Mouse (Mus musculus): ENCODE data around the gene C130050O18Rik.

The C130050O18Rik gene

GRCm38 (mm10) chr5:139403692-139404260, 1.3 kb upstream of the C130050O18Rik start:
- ChIA-PET CTCF (interaction anchor here in 2 of 4 experiments (0.6 to 1.5 kb wide), 7 partner anchors 9 to 84 kb away, joined by 3 to 4 read pairs (median 3); partner anchors contain the start of gene Gpr146 (in 1 of the 2)), POLR2A (interaction anchor here in 1 of 4 experiments (0.6 kb wide), 1 partner anchor 48 kb away, joined by 4 read pairs; no protein-coding TSS in a partner anchor)

- ChIA-PET POLR2A (interaction anchor here in 2 of 4 experiments (0.6 to 1.1 kb wide), 4 partner anchors 9 to 164 kb away, joined by 3 to 5 read pairs (median 3); no protein-coding TSS in a partner anchor), CTCF (interaction anchor here in 2 of 4 experiments (0.6 to 1.2 kb wide), 4 partner anchors 40 to 118 kb away, joined by 3 to 5 read pairs (median 4); no protein-coding TSS in a partner anchor)
Measured at GRCm38 (mm10) chr5:139405478-139405877, 398 bp downstream of the C130050O18Rik start.

- CTCF ChIA-PET, result interaction anchor here in 3 of 4 experiments (0.6 to 1.2 kb wide), 5 partner anchors 17 to 118 kb away, joined by 3 to 5 read pairs (median 4); no protein-coding TSS in a partner anchor
Measured at GRCm38 (mm10) chr5:139405953-139406352, 873 bp downstream of the C130050O18Rik start.

GRCm38 (mm10) chr5:139407121-139407885, 2.2 kb downstream of the C130050O18Rik start:
- POLR2A ChIA-PET, result interaction anchor here in 1 of 4 experiments (0.9 to 1.2 kb wide), 2 partner anchors 9 to 32 kb away, joined by 3 to 5 read pairs; no protein-coding TSS in a partner anchor
- CTCF ChIA-PET, result interaction anchor here (0.6 to 4.9 kb wide), 7 partner anchors 9 to 126 kb away, joined by 3 to 18 read pairs (median 4); no protein-coding TSS in a partner anchor

More at GRCm38 (mm10) chr5:139405953-139406352, 873 bp downstream of the C130050O18Rik start:
- POLR2A ChIA-PET, result interaction anchor here in 2 of 4 experiments (0.6 to 1.1 kb wide), 4 partner anchors 9 to 164 kb away, joined by 3 to 5 read pairs (median 3); no protein-coding TSS in a partner anchor

GRCm38 (mm10) chr5:139408511-139408910, 3.4 kb downstream of the C130050O18Rik start:
- ChIA-PET POLR2A (interaction anchor here in 1 of 4 experiments (0.6 to 0.7 kb wide), 2 partner anchors 151 to 624 kb away, joined by 3 read pairs; no protein-coding TSS in a partner anchor), CTCF (interaction anchor here in 2 of 4 experiments (0.6 to 4.9 kb wide), 4 partner anchors 11 to 258 kb away, joined by 4 to 18 read pairs (median 4); no protein-coding TSS in a partner anchor)

- ChIA-PET POLR2A (interaction anchor here in 1 of 4 experiments (0.6 kb wide), 1 partner anchor 671 kb away, joined by 3 read pairs; no protein-coding TSS in a partner anchor), CTCF (interaction anchor here in 2 of 4 experiments (0.6 to 4.9 kb wide), 3 partner anchors 12 to 137 kb away, joined by 3 to 18 read pairs (median 3); no protein-coding TSS in a partner anchor)
Measured at GRCm38 (mm10) chr5:139409412-139409811, 4.3 kb downstream of the C130050O18Rik start.

GRCm38 (mm10) chr5:139410056-139410455, 5.0 kb downstream of the C130050O18Rik start:
- ChIA-PET CTCF (interaction anchor here in 3 of 4 experiments (0.6 to 4.9 kb wide), 4 partner anchors 12 to 597 kb away, joined by 3 to 18 read pairs (median 4); no protein-coding TSS in a partner anchor), POLR2A (interaction anchor here in 3 of 4 experiments (0.5 to 0.9 kb wide), 4 partner anchors 12 to 672 kb away, joined by 3 read pairs; no protein-coding TSS in a partner anchor)

- ChIA-PET CTCF (interaction anchor here in 1 of 4 experiments (4.9 kb wide), 1 partner anchor 13 kb away, joined by 18 read pairs; no protein-coding TSS in a partner anchor), POLR2A (no interaction called here)
Measured at GRCm38 (mm10) chr5:139411117-139411516, 6.0 kb downstream of the C130050O18Rik start.

- ChIA-PET POLR2A (interaction anchor here in 1 of 4 experiments (0.7 kb wide), 1 partner anchor 151 kb away, joined by 3 read pairs; no protein-coding TSS in a partner anchor), CTCF (interaction anchor here in 1 of 4 experiments (0.7 kb wide), 1 partner anchor 328 kb away, joined by 7 read pairs; no protein-coding TSS in a partner anchor)
Measured at GRCm38 (mm10) chr5:139411665-139412314, 6.7 kb downstream of the C130050O18Rik start.

- CTCF ChIA-PET, result interaction anchor here in 2 of 4 experiments (1.2 to 1.8 kb wide), 2 partner anchors 12 to 15 kb away, joined by 4 read pairs; no protein-coding TSS in a partner anchor
- POLR2A ChIA-PET, result interaction anchor here in 1 of 4 experiments (1.4 kb wide), 1 partner anchor 14 kb away, joined by 4 read pairs; no protein-coding TSS in a partner anchor
Measured at GRCm38 (mm10) chr5:139413545-139413944, 8.5 kb downstream of the C130050O18Rik start.

- CTCF ChIA-PET, result interaction anchor here (0.6 to 1.8 kb wide), 7 partner anchors 16 to 225 kb away, joined by 3 to 4 read pairs (median 3); no protein-coding TSS in a partner anchor
Measured at GRCm38 (mm10) chr5:139415001-139415400, 9.9 kb downstream of the C130050O18Rik start.

GRCm38 (mm10) chr5:139416942-139417341, 11.9 kb downstream of the C130050O18Rik start:
- POLR2A ChIA-PET, result interaction anchor here in 2 of 4 experiments (0.5 to 0.7 kb wide), 3 partner anchors 68 to 907 kb away, joined by 3 to 5 read pairs (median 4); partner anchors contain the start of gene Zfand2a (in 1 of the 2)

More at GRCm38 (mm10) chr5:139415001-139415400, 9.9 kb downstream of the C130050O18Rik start:
- POLR2A ChIA-PET, result interaction anchor here in 1 of 4 experiments (1.0 to 1.4 kb wide), 3 partner anchors 9 to 15 kb away, joined by 4 to 5 read pairs (median 4); no protein-coding TSS in a partner anchor

GRCm38 (mm10) chr5:139417480-139417879, 12.4 kb downstream of the C130050O18Rik start:
- CTCF ChIA-PET, result interaction anchor here (0.6 to 1.7 kb wide), 12 partner anchors 10 to 87 kb away, joined by 3 to 11 read pairs (median 4); partner anchors contain the start of genes 3110082I17Rik (in 1 of the 4) and Cyp2w1 (in 1 of the 4)

More at GRCm38 (mm10) chr5:139416942-139417341, 11.9 kb downstream of the C130050O18Rik start:
- CTCF ChIA-PET, result interaction anchor here (0.6 to 1.7 kb wide), 21 partner anchors 10 to 687 kb away, joined by 3 to 11 read pairs (median 4); partner anchors contain the start of genes 3110082I17Rik (in 1 of the 4) and Cyp2w1 (in 1 of the 4)

GRCm38 (mm10) chr5:139418110-139418509, 13.0 kb downstream of the C130050O18Rik start:
- ChIA-PET CTCF (interaction anchor here in 1 of 4 experiments (0.6 to 1.5 kb wide), 3 partner anchors 14 to 149 kb away, joined by 3 read pairs; no protein-coding TSS in a partner anchor), POLR2A (no interaction called here)

More at GRCm38 (mm10) chr5:139417480-139417879, 12.4 kb downstream of the C130050O18Rik start:
- POLR2A ChIA-PET, result no interaction called here

- ChIA-PET CTCF (interaction anchor here in 2 of 4 experiments (0.5 to 1.5 kb wide), 6 partner anchors 14 to 84 kb away, joined by 3 read pairs; no protein-coding TSS in a partner anchor), POLR2A (no interaction called here)
Measured at GRCm38 (mm10) chr5:139418633-139419032, 13.6 kb downstream of the C130050O18Rik start.

- ChIA-PET CTCF (interaction anchor here in 1 of 4 experiments (0.7 kb wide), 1 partner anchor 25 kb away, joined by 3 read pairs; no protein-coding TSS in a partner anchor), POLR2A (interaction anchor here in 3 of 4 experiments (0.5 to 2.2 kb wide), 7 partner anchors 10 to 1239 kb away, joined by 3 to 6 read pairs (median 4); partner anchors contain the start of gene 3110082I17Rik (in 1 of the 3))
Measured at GRCm38 (mm10) chr5:139423026-139423865, 18.2 kb downstream of the C130050O18Rik start, which contains the start of gene Gper1. Gene Gper1, plus strand, starts transcription at chr5:139423151.

All from embryonic stem cell, embryonic (primary cell).